Mouse (Mus musculus) ES-Bruce4 (cell line): Measurements from ENCODE around the gene Psmb11.

Source experiments
- CTCF ChIP-seq: IDR thresholded peaks from one replicate; pipeline ENCODE4 v1.8.1; 2011; ENCODE audit warnings: low read depth, low read length
- EP300 ChIP-seq: IDR thresholded peaks from 2 replicates; pipeline ENCODE4 v1.6.1; 2011; ENCODE audit warnings: low read depth, low read length; ENCODE audit not compliant: insufficient read depth
- POLR2A ChIP-seq: IDR thresholded peaks from one replicate; pipeline ENCODE4 v1.8.1; 2011; ENCODE audit warnings: low read length; ENCODE audit not compliant: insufficient read depth

GRCm38 (mm10) chr14:54651556-54651955, 30.3 kb downstream of the Psmb11 start:
- TF ChIP-seq CTCF = no peak
- TF ChIP-seq POLR2A = no peak
- TF ChIP-seq EP300 = no peak
